Mouse (Mus musculus): Measurements from ENCODE around the gene B3galt1.

B3galt1 gene

DNA sequence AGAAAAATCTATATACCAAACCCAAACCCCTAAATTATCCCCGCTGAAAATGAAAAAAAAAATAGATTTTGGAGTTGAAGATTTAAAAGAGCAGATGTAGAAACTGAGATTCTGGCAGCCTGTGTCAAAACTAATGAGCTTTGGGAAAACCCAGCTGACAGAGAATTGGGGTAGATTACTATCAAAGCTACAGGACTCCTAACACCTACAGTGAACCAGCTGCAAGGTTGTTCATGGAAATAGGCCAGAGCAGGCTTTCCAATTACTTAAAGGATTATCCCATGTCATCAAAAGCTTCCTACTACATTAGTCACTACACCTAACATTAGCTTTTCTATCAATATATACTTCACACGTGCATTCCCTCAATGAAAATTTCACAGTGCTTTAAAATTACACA is 165.1 kb downstream of the B3galt1 start:
- peak; percentile 23 for DNase-seq (ENCODE audit: low read depth, low spot score)

DNA sequence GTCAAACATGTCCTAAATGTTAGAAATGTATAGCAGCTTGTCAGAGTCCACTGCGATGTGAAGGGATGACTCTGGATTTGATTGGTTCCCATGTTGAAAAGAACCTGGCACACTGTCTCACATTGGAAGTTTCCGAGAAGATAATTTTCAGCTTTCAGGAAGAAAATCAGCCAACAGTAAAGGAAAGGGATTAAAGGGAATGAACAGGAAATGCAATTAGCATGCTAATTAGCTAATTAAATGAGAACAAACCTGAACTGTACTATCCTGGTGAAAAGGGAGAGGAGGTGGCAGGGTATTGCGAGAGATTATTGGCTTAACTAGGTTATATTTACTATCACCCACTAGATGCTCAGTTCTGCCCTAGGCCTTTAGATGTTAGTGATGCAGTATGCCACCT is 185.9 kb downstream of the B3galt1 start:
- no peak for DNase-seq (ENCODE audit: low read depth, low spot score)

DNA sequence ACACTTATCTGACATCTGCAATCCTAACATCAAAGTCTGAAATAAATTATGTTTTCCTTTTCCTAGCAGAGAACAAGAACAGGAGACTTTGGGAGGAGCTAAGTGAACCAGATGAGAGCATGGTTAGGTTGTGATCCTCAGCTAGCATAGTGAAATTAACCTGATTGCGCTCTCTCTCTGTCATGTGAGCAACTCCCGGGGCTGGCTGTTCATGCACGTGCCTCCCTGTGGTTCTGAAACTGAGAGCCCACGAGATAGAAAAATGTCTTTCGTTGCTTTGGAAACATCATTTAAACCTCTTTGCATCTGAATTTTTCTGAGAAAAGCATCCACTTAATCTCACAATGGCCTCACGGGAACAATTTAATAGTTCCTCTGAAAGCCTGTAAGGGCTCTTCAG is 190.8 kb downstream of the B3galt1 start:
- no peak for DNase-seq (ENCODE audit: low read depth, low spot score)

DNA sequence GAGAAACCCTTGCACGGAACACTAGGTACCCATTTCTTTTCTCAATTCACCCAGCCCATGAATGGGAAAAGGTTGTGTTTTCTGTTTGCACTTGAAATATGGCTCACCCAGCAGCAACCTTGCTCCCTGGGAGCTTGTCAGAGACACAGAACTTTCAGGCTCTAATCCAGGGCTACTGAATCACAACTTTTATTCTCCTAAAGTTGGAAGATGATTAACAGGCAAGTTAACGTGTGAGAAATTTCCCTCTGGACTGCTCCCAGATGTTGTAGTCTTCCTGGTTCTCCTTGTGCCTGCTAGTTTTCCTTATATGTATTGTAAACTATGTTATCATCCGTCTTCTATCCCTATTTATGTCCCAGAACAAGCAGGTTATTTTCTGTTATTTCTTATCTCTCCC is 221.9 kb downstream of the B3galt1 start:
- DNase-seq (ENCODE audit: low read depth, low spot score) = no peak

DNA sequence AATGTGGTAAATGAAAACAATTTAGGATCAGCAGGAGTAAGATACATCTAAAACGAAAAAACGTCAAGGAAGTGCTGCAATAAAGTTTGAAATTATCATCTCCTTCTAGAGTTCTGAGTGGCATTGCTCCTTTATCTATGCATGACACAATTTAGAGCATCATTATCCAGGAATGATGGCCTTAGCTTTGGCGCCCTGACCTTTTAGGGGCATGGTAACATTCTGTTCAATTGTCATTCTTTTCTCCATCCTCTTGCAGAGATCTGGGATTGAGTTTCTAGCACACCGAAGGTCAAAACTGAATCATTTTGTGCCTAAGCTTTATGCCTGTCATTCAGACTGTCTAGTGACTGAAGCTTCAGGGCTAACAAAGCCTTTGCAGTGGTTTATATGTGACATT is 231.9 kb downstream of the B3galt1 start:
- DNase-seq (ENCODE audit: low read depth, low spot score) = no peak

DNA sequence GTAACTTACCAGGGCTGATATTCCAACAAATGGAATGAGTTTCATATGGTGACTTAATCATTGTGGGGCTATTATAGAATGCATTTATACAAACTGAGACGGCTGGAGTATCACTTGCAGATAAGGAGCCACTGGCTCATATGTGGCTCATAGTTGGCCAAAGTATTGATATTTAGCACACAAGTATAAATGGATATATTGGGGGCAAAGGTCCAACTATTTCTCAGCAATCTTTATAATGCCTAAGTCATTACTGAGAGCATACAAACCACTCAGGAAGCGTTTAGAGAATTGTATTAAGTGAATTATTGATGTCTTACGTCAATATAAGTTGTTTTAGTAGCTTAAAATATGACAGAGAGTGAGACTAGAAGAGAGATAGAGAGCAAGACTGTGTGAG is 234.3 kb downstream of the B3galt1 start:
- DNase-seq (ENCODE audit: low read depth, low spot score) = no peak

DNA sequence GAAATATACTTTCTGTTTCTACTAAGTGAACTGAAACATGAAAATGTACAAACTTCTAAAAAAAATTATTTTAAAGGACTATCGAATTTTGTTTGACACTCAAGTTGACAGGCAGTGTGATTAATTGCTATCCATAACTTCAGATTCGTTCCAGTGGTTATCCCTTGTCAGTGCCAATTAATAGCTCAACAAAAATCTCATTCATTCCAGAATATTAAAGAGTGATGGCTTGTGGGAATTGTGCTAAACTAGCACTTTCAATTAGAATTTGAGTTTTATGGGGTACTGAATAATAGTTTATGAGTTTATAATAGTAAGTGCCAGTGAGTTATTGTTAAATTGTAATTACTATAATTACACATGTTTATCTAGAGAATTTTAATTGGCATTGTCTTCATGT is 250.5 kb downstream of the B3galt1 start:
- no peak for DNase-seq (ENCODE audit: low read depth, low spot score)

DNA sequence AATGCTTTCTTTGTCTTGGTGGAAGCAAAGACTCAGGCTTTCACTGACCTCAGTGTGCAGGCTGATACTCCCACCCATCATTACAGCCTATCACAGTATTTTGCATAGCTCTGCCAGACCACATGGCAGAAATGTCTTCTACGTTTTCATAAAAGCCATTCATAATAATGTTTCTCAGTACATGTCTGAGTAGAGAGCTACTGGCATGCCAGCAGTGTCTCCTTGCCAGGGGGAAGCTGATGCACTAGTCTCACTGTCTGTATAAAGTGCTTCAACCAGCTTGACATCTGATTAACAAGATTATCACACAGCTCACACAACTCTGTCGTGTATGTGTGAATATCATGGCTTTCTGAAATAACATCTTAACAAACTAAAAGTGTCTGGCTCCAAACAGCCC is 252.3 kb downstream of the B3galt1 start:
- DNase-seq (ENCODE audit: low read depth, low spot score) = no peak

DNA sequence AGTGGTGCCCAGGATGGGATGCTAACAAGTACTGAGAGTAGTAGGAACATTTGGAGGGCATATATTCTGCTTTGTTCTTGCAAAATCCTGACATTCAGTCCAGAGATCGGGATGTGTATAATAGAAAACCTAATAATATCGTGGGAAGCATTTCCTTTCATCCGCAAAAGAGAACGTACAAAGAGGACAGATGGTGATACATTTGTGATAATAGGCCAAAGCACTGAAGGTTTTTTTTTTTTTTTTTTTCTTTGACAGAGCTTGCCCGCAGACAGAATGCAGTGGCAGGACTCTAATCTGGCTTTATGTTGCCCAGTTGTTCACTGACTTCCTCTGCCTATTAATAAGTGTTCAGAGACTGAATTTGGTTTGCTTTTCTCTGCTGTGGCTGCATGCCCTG is 256.7 kb downstream of the B3galt1 start:
- no peak for DNase-seq (ENCODE audit: low read depth, low spot score)

DNA sequence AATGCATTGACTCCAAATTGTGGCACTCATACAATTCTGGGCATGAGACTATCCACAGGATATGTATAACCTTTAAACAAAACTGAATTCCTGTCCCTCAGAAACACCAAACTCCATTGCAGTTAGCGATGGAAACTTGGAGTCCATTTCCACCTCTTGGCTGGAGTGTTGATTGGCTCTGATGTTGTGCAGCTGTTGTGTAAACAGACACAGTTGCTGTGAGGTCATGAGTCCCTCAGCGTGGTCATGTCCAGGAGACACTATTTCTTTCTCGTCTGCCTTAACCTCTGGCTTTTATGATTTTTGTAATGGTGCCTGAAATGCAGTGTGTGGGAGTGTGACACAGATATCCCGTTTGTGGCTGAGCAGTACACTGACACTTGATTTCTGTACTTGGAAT is 262.0 kb downstream of the B3galt1 start:
- DNase-seq (ENCODE audit: low read depth, low spot score) = no peak

DNA sequence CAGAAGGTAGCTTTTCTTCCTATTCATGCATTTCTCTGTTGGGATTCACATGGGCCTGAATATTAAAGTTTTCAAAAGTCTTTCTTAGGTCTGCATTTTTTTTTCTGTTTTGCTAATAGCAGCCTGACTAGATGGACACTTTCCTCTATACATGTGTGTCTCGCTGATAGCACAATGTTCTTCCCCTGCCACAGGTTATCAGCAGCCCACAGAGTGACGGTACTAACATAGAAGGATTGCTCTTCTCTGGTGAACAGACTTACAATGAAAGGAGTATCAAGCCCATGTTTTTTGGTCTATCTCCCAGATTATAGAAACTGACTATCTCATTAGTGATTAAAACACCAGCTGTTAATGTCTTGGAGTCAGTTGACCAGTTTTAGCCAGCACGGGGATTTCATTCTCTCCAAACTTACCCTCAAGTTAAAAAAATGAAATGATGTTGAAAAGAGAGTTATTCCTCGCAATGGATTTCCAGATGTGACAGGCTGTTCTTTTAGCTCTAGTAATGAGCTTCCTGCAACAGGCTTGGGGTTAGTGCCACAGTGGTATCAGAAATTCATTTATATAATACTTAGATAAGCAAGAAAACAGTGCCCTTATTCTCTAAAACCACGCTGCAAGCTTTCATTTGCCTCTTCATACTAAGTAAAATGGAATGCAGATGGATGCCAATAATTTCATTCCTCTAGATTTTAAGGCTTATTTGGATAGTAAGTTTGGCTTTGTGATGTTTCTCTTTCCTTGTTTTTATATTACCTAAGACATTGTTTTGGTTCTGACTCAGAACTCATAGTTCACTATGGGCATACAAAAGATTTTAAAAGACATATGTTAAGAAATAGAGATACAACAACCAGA is 263.6 kb downstream of the B3galt1 start:
- DNase-seq (ENCODE audit: low read depth, low spot score) = no peak

DNA sequence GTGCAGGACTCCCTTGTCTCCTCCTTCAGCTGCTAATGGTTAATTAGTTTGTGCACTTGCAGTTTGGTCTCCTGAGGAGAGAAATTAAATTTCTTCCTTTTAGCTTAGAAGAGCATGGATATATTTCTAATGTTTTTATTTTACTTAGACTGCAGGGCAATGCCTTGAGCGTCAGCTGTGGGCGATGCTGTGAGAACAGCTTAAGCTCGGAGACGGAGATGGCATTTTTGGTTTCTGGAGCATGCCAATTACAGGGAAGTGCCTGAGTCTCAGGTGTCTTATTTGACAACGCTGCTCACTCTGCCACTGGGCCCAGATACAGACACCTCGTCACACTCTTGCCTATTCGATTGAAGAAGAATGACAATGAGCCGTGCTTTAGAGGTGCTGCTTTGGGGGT is 282.1 kb downstream of the B3galt1 start:
- peak; percentile 55 for DNase-seq (ENCODE audit: low read depth, low spot score)

DNA sequence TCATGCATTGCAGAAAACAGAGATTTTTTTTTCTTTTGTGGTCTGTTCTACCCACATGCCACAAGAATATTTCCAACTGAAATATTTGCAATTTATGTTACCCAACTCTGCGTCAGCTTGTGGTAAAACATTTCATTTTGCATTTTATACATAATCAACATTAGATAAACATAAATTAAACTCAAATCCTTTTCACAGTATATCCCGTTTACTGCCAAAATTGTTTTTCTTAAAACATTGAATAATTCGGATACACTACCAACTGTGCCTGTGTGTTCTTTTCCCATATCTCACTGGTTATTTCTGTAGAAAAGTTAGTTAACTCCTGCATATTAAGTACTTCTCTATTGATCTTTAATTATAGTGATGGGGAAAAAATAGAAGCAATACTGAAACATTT is 285.1 kb downstream of the B3galt1 start:
- DNase-seq (ENCODE audit: low read depth, low spot score) = no peak

DNA sequence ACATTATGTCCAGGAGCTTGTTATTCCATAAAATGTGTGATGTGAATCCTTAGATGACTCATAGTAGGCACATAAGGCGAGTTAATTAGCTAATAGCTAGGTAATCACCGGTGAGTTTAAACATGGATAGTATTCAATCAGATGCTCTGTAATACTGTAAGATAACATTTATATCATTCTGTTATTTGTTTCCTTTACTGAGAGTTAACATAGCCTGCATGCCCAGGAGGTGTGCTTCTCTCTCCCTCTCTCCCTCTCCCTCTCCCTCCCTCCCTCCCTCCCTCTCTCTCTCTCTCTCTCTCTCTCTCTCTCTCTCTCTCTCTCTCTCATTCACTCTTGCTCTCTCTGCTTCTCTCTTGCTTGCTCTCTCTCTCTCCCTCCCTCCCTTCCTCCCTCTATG is 292.7 kb downstream of the B3galt1 start:
- DNase-seq (ENCODE audit: low read depth, low spot score) = no peak

DNA sequence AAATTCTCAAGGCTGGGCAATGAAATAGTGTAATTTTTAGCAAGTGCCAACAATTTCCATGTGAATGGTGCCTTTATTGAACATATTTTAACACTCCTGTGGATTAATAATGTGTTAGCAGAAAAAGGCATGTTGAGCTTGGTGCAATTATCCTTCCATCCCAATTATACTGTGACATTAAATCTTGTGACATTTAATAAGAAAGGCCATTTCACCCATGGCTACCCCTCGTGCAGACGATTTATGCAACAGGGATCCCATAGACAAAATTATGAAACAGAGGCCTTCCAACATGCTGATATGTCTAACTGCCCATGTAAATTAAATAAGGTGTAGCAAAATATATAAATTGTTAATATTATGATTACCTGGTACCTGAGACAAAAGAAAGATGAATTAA is 293.3 kb downstream of the B3galt1 start:
- no peak for DNase-seq (ENCODE audit: low read depth, low spot score)

DNA sequence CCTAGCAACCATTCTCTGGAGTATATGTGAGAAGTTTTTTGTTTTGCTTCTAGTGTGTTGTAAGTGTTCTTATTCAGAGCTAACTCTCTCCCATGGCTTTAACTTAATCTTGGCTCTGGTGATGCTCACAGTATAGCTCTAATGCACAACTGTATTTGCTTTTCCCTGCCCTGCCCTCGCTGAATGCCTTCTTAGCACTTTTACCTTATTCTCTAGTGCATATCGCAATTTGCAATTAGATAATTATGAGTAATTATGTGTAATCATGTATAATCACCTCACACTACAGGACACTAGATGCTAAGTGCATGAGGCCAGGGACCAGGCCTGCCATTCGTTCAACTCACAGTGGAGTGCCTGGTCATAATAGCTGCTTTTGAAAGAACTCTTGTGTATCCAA is 307.7 kb downstream of the B3galt1 start:
- no peak for DNase-seq (ENCODE audit: low read depth, low spot score)

DNA sequence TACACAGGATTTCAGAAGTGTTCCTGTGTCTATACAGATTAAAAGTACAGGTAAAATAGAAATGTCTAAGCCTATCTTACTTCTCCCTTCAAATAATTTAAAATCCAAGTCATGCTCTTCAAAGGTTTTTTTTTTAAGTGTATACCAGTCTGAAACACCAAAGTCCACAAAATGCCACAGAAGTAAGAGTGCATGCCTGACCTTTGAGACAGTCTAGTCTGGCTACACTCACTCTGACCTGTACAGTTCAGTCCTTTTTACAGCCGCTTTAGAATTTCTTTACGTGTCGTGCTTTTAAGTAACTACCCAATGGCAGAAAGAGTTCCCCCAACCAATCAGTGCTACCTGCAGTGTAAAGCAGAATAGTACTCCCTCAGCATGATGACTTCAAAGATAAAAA is 314.2 kb downstream of the B3galt1 start:
- no peak for DNase-seq (ENCODE audit: low read depth, low spot score)

DNA sequence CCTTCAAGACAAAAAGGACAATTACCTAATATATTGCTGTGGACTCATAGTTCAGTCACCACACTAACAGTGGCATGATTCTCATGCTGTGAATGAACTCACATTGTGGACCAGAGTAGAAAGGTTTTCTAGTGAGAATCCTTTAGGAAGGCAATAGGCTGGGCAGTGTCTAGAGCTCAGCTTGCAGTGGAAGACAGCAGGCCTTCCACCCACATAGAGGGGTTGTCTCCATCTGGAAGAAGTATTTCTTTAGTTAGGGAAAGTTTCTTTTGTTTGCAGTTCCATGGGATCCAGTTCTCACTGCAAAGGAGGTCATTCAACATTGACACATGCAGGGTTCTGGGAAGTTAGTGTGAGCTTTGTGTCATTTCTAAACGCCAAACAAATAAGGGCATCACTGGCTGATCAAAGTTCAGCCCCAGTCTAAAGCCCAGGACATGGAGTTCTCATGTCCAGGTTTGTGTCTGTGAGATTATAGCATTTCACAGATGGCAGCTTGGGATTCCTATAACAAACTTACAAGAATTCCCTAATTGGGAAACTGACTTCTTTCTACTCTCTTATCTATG is 316.1 kb downstream of the B3galt1 start:
- DNase-seq (ENCODE audit: low read depth, low spot score) = peak; percentile 33

DNA sequence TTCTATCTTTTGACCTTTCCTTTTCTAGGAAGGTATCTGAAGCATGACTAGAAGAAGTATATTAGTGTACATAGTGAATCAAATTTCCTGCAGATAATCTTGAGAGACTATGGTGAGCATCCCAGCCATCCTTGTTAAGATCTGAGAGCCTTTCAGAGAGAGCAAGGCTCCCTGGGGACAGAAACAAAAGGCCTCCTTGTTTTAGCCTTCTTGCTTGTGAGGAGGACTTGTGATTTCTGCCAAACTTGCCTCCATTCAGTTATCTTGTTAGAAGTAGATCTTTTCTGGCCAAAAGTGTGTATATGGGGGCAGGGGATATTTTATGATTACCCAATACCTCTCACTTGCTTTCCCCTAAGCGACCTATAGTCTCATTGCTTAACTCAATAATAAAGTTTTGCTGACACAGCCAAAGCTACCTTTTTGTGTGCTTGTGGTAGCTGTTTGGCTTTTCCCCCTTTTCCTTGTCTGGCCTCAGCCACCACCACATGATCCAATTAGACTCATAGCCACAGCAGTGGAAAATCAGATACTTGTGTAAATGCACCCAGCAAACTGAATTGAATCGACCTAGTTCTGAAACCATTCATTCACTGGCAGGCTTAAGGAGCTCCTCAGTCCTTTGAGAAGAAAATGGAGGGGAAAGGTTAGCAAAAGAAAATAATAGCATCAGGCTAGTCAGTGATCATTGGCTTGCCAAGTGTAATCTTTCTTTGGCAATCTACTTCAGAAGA is 332.5 kb downstream of the B3galt1 start:
- DNase-seq (ENCODE audit: low read depth, low spot score) = no peak

DNA sequence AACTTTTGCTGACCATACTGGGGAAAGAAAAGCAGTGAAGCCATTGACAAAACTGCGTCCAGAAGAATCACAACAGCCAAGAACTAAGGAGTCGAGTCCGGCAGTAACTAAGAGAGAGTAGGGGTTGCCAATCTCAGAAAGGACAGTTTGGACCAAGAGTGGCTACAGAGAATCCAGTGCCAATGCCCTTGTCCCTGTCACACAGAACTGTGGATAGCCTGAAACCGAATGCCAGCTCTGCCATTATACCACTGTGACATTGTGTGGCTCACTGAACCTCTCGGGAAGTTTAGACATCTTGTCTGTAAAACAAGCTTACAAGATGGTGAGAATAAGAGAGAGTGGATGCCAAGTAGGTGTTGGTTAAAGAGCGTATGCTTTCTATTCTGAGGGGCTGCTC is 335.9 kb downstream of the B3galt1 start:
- no peak for DNase-seq (ENCODE audit: low read depth, low spot score)

DNA sequence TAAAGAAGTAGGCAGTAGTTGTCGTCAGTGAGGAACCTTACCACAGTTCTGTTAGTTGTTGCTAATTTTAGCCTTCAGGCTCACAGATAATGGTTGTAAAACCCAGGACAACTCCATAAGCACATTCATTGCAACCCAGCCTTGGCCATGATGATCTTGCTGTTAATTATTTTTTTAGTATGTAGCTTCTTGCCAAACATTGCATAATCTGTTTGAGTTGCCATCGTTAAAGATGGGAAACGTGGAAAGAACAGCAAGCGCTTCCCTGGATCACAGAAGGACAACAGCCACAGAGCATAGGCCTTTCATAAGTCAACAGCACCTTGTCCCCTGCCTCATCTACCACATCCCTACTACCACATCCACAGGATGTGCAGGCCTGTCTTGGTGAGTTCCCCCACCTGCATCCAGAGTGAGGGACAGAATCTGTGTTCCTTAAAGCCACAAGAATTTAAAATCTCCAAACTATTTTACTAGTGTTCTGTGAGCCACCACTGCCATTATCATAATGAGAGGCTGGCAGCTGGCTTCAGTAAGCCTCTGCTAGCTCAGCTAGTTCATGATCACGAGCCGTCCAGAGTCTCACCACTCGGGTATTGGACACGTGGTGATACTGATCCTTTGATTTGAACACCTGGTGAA is 337.1 kb downstream of the B3galt1 start:
- no peak for DNase-seq (ENCODE audit: low read depth, low spot score)

DNA sequence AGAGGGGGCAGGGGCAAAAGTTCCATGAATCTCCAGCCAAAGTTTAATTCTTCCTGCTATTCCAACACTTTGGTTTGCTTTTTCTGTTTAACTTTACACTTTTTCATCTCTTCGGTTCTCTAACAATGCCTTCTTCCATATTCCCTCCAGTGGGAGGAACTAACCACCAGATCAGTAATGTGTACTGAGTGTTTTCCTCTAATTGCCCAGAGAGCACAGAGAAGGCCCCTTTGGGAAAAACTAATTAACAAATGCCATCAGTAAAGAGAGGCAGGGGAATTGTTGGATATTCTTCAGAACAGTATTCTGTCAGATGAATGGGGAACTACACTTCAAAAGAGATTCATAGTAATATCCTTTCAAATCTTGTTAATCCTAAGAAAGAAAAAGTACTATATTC is 338.1 kb downstream of the B3galt1 start:
- no peak for DNase-seq (ENCODE audit: low read depth, low spot score)

Measured in telencephalon, adult 2 months (tissue).